Mouse (Mus musculus) cerebellum, adult 18-20 months (tissue): Measurements from ENCODE around the gene 0610037L13Rik.
A peak's percentile ranks its signal among the peaks of the same experiment; 100 is the strongest.

Experiments
- DNase-seq, 2 experiments: peaks; one replicate each; pipeline ENCODE4 v3.0.0; 2021

The 0610037L13Rik gene

GRCm38 (mm10) chr4:107921152-107921695 is 31.6 kb downstream of the 0610037L13Rik start:
- no peak for DNase-seq

- no peak for DNase-seq
Observed at GRCm38 (mm10) chr4:107921952-107922351, 32.3 kb downstream of the 0610037L13Rik start.

GRCm38 (mm10) chr4:107923145-107923802 is 33.7 kb downstream of the 0610037L13Rik start, which contains the start of gene Cpt2:
Gene Cpt2 (minus strand): TSS chr4:107923610.
- peak; percentile 83 to 84 for DNase-seq

GRCm38 (mm10) chr4:107923803-107924194 is 34.2 kb downstream of the 0610037L13Rik start:
- DNase-seq = no peak

- DNase-seq = no peak
Observed at GRCm38 (mm10) chr4:107928269-107928668, 38.7 kb downstream of the 0610037L13Rik start.

GRCm38 (mm10) chr4:107928726-107929125 is 39.1 kb downstream of the 0610037L13Rik start:
- no peak for DNase-seq

GRCm38 (mm10) chr4:107931453-107931852 is 41.8 kb downstream of the 0610037L13Rik start:
- DNase-seq = no peak

GRCm38 (mm10) chr4:107933239-107933638 is 43.6 kb downstream of the 0610037L13Rik start:
- no peak for DNase-seq

GRCm38 (mm10) chr4:107935254-107935653 is 45.6 kb downstream of the 0610037L13Rik start:
- no peak for DNase-seq

GRCm38 (mm10) chr4:107937338-107937737 is 47.7 kb downstream of the 0610037L13Rik start:
- DNase-seq = peak; percentile 73 to 75

GRCm38 (mm10) chr4:107938124-107938523 is 48.5 kb downstream of the 0610037L13Rik start:
- DNase-seq = peak in 1 of 2 experiments; percentile 16

- DNase-seq = no peak
Observed at GRCm38 (mm10) chr4:107942741-107943140, 53.1 kb downstream of the 0610037L13Rik start.

- no peak for DNase-seq
Observed at GRCm38 (mm10) chr4:107944141-107944540, 54.5 kb downstream of the 0610037L13Rik start.
